Mouse (Mus musculus) spleen, embryonic (tissue): ENCODE results near the gene Dpep2nb.

Source experiments
- CTCF ChIA-PET: fragments of 350-600 bp; sonication (Branson Sonifier 250); formaldehyde crosslinking; loops from one replicate; lab custom pipeline; 2022; lab: Charles Lee

Gene Dpep2nb

DNA sequence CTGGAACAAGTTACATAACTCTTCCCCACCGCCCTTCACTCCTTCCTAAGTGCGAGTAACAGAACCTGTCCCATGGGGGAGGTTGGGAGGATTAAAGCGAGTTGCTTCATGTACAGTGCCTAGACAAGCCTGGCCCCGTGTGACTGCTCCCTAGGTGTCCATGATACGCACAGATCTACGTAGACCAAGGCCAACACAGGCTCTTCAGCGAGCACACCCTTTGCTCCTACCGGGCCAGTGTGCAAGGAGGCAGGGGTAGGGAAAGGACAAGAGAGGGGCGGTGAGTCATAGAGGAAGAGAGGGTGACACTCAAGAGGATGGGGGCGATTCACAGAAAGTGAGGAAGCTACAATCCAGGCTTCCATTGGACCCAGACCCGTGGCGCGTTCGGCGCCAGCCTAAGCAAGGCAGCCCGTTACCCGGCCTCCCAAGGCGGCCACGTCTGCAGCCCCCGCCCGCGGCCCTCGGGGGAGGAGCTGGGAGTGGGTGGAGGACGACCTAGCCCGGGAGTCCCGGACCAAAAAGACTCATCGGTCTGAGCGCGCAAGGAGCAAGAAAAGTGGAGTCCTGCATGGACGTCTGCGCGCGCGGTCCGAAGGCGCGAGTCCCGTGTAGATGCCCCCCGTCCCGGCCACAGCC lies 40.4 kb downstream of the Dpep2nb start:
- CTCF ChIA-PET: no interaction called here

DNA sequence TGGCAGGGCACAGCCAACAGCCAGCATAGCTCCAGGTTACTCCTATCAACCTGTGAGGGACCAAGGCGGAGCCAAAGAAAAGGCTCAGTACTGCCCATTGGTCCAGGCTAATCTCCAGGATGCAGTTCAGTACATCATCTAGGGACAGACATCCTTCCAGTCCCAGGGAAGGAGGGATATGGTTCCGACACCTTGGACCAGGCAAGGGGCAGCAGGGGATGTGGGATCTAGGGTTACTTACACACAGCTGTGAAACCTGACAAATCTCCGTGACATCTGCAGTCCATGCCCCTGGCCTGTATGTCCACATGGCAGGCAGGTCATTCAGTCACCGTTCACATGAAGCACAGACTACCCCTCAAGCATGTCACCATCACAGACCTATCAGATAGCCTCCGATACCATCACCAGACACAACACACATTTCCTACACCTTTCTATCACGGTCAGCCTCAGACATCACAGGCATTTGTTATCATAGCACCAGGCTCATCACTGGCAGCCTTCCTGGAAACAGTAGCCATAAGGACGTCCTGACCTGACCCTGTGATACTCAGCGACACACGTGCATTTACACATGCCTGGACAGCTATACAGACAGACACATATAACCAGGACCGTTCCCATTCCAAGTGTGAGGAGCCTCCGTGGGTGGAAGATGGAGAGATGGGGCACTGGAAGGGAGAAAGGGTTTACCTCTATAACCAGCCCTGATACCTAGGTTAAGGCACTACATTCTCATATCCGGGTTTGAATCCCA lies 41.1 kb downstream of the Dpep2nb start:
- CTCF ChIA-PET: interaction anchor here (0.6 kb wide), 1 partner anchor 373 kb away, joined by 3 read pairs; no protein-coding TSS in a partner anchor

DNA sequence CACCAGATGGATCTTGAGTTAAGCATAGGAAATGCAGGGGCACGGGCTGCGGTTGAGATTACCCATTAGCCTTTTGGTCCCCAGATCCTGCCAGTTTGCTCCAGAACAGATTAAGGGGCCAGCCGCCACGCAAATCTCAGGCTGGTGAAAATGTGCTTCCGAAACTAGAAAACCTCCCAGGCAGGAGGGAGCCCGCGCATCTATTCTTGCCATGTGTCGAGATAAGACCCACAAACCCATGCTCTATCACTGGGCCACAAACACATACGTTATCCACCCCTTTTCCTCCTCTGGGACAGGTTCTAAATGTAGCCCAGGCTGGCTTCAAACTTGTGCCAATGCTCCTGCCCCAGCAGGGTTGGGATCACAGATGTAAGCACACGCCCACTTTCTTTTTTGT lies 44.2 kb downstream of the Dpep2nb start:
- CTCF ChIA-PET: no interaction called here

DNA sequence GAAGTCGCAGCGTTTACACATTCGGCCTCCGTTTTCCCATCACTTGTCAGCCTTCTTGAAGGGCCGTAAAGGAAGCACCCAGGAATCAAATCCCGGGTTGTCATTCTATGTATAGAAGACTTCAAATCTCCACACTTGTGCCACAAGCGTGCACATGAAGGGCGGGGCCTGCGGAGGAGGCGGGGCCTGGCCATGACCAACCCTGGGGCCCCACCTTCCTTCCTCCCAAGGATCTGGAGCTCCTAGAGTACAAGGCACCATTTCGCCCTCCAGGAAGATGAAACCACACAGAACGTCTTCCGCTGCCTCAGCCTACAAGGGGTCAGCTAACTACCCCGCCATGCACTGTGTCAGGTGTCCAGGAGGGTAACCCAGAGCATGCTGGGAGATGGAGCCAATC lies 44.7 kb downstream of the Dpep2nb start:
- CTCF ChIA-PET: no interaction called here

DNA sequence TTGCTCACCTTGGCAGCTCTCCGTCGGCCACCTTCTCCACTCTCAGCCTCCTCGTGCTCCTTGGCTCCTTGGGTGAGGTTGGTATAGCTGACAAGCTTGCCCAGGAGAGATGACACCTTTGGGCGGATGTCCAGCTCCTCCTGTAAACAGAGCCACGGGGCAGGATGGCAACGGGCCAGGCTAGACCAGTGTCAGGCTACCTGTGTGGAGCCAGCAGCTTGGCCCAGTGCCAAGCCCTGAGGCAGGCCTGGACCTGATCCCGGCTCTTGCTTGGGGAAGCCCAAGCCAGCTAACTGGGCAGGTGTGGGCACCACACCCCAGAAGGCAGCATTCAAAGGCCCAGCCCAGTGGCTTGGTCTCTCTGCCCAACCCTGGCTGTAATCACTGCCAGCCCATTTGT lies 46.4 kb downstream of the Dpep2nb start:
- CTCF ChIA-PET: no interaction called here

DNA sequence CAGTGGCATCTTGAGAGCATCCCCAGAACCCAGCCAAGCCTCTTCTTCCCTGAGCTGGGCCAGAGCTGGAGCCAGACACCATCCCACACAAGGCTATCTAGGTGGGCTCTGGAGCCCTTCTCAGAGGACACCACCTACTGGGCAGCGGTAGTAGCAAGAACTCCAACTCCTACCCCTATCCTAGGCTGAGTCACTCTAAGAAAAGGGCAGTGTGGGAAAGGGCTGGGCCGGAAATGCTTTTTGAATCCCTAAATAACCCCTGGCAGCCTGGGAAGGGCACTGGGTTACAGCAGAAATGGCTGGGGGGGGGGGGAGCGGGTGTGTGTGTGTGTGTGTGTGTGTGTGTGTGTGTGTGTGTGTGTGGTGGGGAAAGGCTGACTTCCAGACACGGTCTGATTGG lies 48.0 kb downstream of the Dpep2nb start:
- CTCF ChIA-PET: interaction anchor here (0.5 to 0.6 kb wide), 2 partner anchors 9 to 402 kb away, joined by 3 to 12 read pairs; no protein-coding TSS in a partner anchor

DNA sequence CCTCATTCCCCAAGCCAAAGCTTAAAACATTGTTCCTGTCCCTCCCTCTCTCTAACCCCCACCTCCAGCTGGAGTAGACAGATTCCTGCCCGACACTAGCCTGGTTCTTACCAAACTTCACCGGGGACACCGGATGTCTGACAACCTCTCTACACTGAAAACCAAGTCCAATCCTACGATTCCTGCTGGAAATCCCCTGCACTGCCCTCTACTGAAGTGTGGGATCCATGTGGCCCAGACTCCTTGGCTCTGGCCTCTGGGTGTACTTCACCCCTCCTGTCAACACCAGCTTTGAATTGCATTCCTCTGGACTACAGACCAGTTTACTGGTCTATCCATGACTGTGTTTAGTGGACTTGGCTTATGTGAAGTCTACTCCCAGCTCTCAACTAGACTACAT lies 49.2 kb downstream of the Dpep2nb start:
- CTCF ChIA-PET: no interaction called here

DNA sequence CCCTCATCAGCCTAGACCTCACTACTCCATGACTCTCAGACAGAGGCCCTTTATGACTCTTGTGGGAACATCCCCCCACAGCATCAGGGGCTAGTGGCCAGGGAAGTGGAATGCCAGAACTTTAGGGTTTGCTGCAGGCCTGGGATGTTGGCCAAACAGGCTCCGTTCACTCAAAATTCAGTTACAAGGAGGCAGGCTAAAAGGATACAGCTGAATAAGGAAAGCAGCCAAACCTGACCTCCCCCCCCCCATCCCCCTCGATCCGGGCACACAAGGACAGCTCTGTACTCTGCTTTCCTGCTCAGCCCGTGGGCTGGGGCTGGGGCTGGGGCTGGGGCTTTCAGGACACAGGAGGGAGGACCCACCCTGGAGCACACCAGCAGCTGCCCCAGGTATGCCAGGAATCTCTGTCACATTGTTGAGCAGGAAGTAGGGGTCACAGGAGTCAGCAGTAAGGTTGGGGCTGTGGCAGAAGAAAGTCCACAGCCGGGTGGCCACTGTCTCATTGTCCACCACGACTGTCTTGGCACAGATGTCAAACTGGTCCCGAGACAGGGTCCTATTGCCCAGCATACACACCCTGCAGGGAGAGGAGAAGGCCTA lies 54.6 kb downstream of the Dpep2nb start:
- CTCF ChIA-PET: interaction anchor here (0.6 kb wide), 1 partner anchor 60 kb away, joined by 3 read pairs; no protein-coding TSS in a partner anchor

DNA sequence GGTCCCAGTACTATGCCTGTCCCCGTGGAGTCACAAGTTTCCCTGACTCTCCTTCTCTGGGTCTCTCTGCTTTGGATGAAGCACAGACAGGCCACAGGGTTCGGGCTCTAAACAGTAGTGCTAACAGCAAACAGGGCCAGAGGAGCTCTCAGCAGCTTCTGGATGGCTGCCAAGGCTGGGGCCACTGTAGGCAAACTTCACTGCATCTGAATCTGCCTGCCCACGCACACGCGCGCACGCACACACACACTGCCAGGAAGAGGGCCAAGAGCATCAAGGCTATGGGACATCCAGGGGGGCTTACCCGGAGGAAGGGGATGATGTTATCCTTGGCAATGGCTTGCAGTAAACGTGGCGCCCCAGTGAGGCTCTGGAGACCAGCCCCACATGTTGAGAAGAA lies 56.4 kb downstream of the Dpep2nb start:
- CTCF ChIA-PET: interaction anchor here (0.6 kb wide), 1 partner anchor 9 kb away, joined by 12 read pairs; no protein-coding TSS in a partner anchor
